Mouse (Mus musculus) erythroblast, embryonic 14.5 days (primary cell): ENCODE measurements around the gene 2410015M20Rik. TPM values are rescaled to one million over a fixed set of nuclear protein-coding genes. Genes with fewer than 3 reads are reported as not detected.
"Not testable (repeated sequence)": the region's sequence is repeated elsewhere in the genome, so short reads cannot be mapped to it uniquely, and the experiment has no call there.

Experiments used
- H3K27me3 ChIP-seq: 2 replicates; pipeline ENCODE4 v1.6.1; 2012; ENCODE audit warnings: inconsistent platforms; ENCODE audit not compliant: control insufficient read depth
- H3K36me3 ChIP-seq: 2 replicates; pipeline ENCODE4 v1.6.1; 2012; ENCODE audit warnings: mild to moderate bottlenecking, inconsistent platforms; ENCODE audit not compliant: control insufficient read depth
- H3K4me1 ChIP-seq: 2 replicates; pipeline ENCODE4 v1.6.1; 2012; ENCODE audit warnings: inconsistent platforms; ENCODE audit not compliant: control insufficient read depth
- H3K4me3 ChIP-seq: replicated peaks from 2 replicates; pipeline ENCODE3; 2012; ENCODE audit warnings: moderate library complexity, mild to moderate bottlenecking, inconsistent platforms
- H3K9me3 ChIP-seq: 2 replicates; pipeline ENCODE4 v1.6.1; 2012; ENCODE audit warnings: low read length, inconsistent platforms, mixed read lengths; ENCODE audit not compliant: control insufficient read depth
- GATA1 ChIP-seq: IDR thresholded peaks from 2 replicates; pipeline ENCODE4 v1.6.1; 2012; ENCODE audit warnings: low read length, inconsistent platforms, mixed read lengths
- TAL1 ChIP-seq: IDR thresholded peaks from 3 replicates; pipeline ENCODE4 v1.6.1; 2012; ENCODE audit warnings: low read length, inconsistent platforms, mixed read lengths
- polyA plus RNA-seq: library from polyadenylated mRNA; stranded (reverse); fragments of >175 nt; gene quantifications from 2 replicates; pipeline ENCODE4 v1.2.3, GENCODE M21; 2012

2410015M20Rik gene
- polyA plus RNA-seq = 21.4 and 25.5 TPM in 2 replicates

DNA sequence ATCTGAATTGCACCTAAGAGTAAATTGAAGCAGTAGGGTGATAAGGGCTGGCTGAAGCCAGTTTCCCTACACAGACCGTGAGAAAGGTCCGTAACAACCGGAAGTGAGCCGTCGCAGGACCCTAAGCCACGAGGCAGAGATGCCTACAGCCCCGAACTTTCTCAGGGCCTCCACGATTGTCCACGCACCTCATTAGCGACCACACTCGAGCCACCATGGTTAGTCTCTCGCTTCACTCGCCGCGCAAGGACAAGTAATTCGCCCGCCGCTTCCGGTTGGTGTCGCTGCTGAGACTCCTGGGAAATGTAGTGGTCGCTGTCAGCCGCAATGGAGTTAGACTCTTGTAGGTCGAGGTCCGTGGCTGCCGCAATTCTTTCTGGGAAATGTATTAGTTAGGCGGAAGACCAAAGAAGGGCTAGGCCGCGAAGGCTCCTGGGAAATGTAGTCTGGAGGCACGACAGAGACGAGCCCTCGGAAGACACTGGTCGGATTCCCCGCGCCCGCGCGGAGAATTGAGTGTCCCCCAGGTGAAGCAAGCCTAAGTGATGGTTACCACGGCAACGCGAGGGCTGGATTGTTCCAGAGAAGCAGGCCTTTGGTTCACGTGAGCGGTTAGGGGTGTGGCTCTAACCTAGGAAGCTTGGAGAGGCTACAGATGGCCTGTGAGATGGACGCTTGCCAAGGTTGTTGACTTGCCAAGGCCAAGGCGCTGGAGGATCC is at the start of gene 2410015M20Rik:
TSS of gene 2410015M20Rik (minus strand) at position 320 of the 720 bp plus-strand sequence.
- peaks cover 66% of the 10 kb centered on the region for H3K4me1 ChIP-seq
- H3K27me3 ChIP-seq = no peaks in the 10 kb centered on the region
- H3K4me3 ChIP-seq = peak within 1 kb of the TSS; percentile 80
- TF ChIP-seq TAL1 (no peak), GATA1 (no peak)
- no peaks in the 10 kb centered on the region for H3K9me3 ChIP-seq
- H3K36me3 ChIP-seq = peaks cover 53% of the 10 kb centered on the region

DNA sequence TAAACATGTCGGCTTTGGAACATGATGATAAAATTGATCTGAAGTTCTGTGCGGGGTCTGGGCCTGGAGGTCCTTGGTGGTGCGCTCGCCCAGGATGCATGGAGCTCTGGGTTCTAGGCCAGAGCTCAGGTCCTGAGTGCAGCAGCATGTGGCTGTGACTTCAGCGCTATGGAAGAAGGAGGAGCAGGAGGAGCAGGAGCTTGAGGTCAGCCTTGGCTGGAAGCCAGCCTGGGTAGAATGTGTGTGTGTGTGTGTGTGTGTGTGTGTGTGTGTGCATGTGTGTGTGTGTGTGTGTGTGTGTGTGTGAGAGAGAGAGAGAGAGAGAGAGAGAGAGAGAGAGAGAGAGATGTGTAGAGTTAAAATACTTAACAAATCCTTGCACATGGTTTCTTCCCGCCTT is 46.6 kb upstream of the 2410015M20Rik start:
- Histone ChIP-seq H3K36me3 (no peaks in the 10 kb centered on the region), H3K4me3 (no peak overlapping the region), H3K4me1 (no peaks in the 10 kb centered on the region; the same call in 1 of the 2 replicates), H3K27me3 (peaks cover 13% of the 10 kb centered on the region), H3K9me3 (no peaks in the 10 kb centered on the region)
- TF ChIP-seq TAL1 (no peak), GATA1 (no peak)

DNA sequence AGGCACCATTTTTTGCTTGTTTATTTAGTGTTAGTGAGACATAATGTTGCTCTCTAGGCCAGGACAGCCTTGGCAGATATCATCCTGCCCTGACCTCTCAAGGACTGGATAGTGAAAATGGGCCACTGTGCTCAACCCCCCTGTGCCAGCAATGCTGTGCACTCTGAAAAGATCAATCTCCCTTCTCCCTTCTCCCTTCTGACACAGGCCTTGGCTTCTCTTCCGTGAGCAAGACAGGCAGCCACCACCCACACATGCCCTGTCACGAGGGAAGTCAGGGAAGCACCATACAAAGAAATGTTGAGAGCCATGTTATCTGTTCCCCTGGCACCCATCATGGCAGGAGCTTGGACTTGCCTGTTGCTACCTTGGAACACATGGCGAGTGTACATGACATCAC is 45.7 kb upstream of the 2410015M20Rik start:
- no peak for TF ChIP-seq GATA1
- no peak for TF ChIP-seq TAL1
- Histone ChIP-seq H3K36me3 (no peaks in the 10 kb centered on the region), H3K27me3 (peaks cover 13% of the 10 kb centered on the region; the same call in 1 of the 2 replicates), H3K4me1 (no peaks in the 10 kb centered on the region; the same call in 1 of the 2 replicates), H3K9me3 (no peaks in the 10 kb centered on the region), H3K4me3 (no peak overlapping the region)

DNA sequence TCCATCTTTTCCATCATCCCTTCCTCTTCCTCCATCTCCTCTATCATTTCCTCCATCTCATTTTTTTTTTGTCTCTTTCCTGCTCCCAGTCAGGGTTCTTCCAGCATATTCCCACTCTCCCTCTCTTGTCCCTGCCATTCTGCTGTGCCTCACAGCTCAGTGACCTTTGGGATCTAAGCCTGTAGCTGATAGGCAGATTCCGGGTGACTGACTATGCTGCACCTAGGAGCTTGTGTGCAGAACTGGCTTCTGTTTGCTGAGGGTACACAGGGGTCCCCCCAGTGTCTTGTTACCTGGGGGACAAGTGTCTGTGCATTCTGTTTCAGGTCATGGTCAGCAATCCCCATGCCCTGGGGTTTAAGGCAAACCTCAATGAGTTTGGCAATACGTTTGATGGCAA is 45.2 kb upstream of the 2410015M20Rik start:
- no peaks in the 10 kb centered on the region for H3K9me3 ChIP-seq
- H3K4me1 ChIP-seq = no peaks in the 10 kb centered on the region; the same call in 1 of the 2 replicates
- no peak overlapping the region for H3K4me3 ChIP-seq
- H3K27me3 ChIP-seq = peaks cover 11% of the 10 kb centered on the region; the same call in 1 of the 2 replicates
- H3K36me3 ChIP-seq = no peaks in the 10 kb centered on the region
- TF ChIP-seq TAL1 (no peak), GATA1 (no peak)

DNA sequence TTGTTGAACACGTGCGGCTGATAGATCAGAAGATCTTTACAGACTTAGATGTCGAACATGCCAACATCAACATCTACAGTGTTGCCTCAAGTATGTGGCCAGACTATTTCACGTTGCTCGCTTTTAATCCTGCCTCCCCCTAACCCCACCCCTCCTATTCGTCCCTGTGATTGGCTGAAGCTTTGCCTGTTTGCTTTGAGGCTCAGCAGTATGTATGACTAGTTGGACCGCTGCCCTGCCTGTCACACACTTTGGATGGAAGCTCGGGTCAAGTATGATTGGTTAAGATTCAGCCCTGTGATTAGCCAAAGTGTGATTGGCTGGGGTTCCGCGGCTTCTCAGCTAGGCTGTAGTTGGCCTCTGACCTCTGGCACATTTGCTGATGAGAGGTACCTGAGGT is 42.2 kb upstream of the 2410015M20Rik start:
- Histone ChIP-seq H3K27me3 (peaks cover 17% of the 10 kb centered on the region), H3K9me3 (no peaks in the 10 kb centered on the region), H3K4me3 (no peak overlapping the region)

DNA sequence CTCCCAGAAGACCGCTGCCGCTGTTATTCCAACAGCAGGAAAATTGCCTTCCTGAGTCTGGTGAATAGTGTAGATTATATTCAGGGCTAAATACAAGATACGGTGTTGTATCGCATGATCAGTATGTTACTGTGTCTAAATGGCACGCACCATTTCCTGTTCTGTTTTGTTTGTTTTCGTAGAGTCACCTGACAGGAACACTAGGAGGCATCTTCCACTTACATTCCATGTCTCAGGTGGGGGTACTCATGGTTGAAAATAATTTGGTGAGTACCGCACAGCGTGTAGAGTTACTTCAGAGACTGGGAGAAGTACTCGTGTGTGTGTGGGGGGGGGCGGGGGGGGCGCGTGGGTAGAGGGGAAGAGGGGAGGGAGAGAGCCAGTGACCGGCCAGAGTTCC is 38.0 kb upstream of the 2410015M20Rik start:
- no peak for TF ChIP-seq TAL1
- TF ChIP-seq GATA1 = no peak
- H3K36me3 ChIP-seq = no peaks in the 10 kb centered on the region
- H3K4me3 ChIP-seq = no peak overlapping the region
- H3K4me1 ChIP-seq = no peaks in the 10 kb centered on the region
- H3K27me3 ChIP-seq = peaks cover 11% of the 10 kb centered on the region
- H3K9me3 ChIP-seq = no peaks in the 10 kb centered on the region

More for the DNA sequence above, 42.2 kb upstream of the 2410015M20Rik start:
- no peaks in the 10 kb centered on the region; the same call in 1 of the 2 replicates for H3K4me1 ChIP-seq
- no peaks in the 10 kb centered on the region for H3K36me3 ChIP-seq
- TF ChIP-seq TAL1 = no peak
- no peak for TF ChIP-seq GATA1

DNA sequence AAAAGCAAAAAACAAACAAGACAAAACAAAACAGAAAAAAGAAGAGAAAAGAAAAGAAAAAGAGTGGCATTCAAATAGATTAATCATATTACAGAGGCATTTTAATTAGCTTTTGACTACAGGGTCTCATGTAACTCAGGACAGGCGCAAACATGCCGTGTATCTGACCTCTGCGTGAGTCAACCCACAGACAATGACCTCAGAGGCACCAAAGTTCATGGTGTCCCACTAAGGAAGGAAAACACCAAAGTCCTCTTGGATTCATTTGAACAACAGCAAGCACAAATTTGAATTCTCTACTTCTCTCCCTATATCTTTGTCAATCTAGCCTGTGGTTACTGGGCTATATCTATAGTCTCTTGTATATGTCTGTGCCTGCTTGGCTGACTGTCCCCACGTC is 33.7 kb upstream of the 2410015M20Rik start:
- Histone ChIP-seq H3K4me1 (no peaks in the 10 kb centered on the region), H3K27me3 (peaks cover 5% of the 10 kb centered on the region; the same call in 1 of the 2 replicates), H3K36me3 (no peaks in the 10 kb centered on the region), H3K4me3 (no peak overlapping the region), H3K9me3 (no peaks in the 10 kb centered on the region)
- TF ChIP-seq TAL1 (no peak), GATA1 (no peak)

DNA sequence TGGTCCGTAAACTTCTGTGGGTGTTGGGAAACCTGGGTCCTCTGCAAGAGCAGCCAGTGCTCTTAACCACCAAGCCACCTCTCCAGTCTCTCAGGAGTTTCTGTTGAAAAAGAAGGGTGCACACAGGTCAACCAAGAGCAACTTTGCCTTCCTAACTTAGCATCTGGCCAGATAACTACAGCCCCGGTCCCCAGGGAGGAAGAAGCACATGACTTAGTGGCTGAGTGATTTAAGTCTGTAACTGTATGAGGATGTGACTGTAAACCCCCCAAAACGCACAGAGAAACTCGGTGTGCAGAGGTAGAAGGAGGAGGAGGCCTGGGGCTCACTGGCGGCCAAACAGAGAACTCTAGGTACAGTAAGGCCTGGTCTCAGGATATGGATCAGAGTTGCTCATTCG is 24.5 kb upstream of the 2410015M20Rik start:
- Histone ChIP-seq H3K36me3 (no peaks in the 10 kb centered on the region), H3K4me1 (peaks cover 2% of the 10 kb centered on the region), H3K9me3 (no peaks in the 10 kb centered on the region), H3K27me3 (peaks cover 13% of the 10 kb centered on the region; the same call in 1 of the 2 replicates), H3K4me3 (no peak overlapping the region)
- TF ChIP-seq GATA1 = no peak
- no peak for TF ChIP-seq TAL1

DNA sequence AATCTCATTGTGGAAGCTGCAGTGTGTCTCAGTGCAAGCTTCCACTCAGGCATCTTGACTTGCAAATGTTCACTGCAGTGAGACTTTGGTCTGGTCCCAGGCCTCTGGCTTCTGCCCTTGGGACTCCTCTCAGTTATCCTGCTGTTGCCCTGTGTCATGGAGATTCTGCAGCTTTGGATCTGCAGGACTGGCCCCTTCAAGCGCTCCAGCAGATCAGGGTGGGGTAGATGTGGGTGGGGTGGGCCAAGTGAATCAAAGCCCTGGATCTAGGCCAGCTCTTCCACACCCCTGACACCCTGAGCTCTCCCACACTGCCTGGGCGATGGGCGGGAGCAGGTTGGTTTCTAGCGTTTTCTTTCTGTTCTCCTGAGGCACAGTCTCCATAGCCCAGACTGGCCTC is 22.2 kb upstream of the 2410015M20Rik start:
- no peaks in the 10 kb centered on the region for H3K36me3 ChIP-seq
- peaks cover 15% of the 10 kb centered on the region for H3K4me1 ChIP-seq
- H3K4me3 ChIP-seq = no peak overlapping the region
- peaks cover 24% of the 10 kb centered on the region for H3K27me3 ChIP-seq
- H3K9me3 ChIP-seq = no peaks in the 10 kb centered on the region
- TF ChIP-seq TAL1 = no peak
- no peak for TF ChIP-seq GATA1

DNA sequence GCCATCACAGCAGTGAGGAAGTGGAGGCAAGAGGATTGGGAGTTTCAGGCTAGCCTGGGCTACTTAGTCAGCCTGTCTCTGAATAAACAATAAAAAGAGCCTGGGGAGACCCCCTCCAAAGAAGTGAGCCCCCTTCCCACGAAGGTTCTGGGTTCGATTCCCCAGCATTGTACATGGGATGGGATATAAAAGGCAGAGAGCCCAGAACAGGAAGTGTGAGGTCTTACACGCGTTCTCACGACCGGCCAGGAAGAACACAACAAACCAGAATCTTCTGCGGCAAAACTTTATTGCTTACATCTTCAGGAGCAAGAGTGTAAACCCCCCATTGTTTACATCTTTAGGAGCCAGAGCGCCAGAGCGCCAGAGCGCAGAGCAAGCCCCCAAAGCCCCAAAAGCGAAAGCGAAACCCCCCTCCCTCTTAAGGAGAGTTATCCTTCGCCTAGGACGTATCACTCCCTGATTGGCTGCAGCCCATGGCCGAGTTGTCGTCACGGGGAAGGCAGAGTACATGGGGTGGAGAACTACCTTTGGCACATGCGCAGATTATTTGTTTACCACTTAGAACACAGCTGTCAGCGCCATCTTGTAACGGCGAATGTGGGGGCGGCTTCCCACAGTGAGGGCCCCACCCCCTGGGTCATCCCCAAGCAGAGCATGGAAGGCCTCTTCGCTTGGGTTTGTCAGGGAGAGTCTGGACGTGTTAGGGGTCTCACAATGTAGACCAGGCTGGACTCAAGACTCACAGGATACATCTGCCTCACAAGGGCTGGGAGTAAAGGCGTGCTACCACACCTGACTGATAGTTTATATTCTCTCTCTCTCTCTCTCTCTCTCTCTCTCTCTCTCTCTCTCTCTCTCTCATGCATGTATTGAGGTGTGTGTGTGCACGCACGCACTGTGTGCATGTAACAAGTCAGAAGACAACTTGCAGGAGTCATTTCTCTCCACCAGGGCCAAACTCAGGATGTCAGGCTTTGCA is 20.5 kb upstream of the 2410015M20Rik start:
- not testable (repeated sequence) for H3K36me3 ChIP-seq, H3K9me3 ChIP-seq
- peak overlapping the region; percentile 29 for H3K4me3 ChIP-seq
- H3K27me3 ChIP-seq = peaks cover 24% of the 10 kb centered on the region
- H3K4me1 ChIP-seq = peaks cover 32% of the 10 kb centered on the region
